Mouse (Mus musculus) left cerebral cortex, adult 9 months (tissue): ENCODE results near the gene Dgki.

Experiments
- DNase-seq, 2 experiments: peaks; one replicate each; pipeline ENCODE4 v3.0.0; 2022; ENCODE audit warnings: low spot score in 2 of 2

The Dgki gene

GRCm38 (mm10) chr6:37026343-37027243 is 273.4 kb downstream of the Dgki start:
- no peak for DNase-seq

- no peak for DNase-seq
Observed at GRCm38 (mm10) chr6:37016046-37016445, 283.9 kb downstream of the Dgki start.

- no peak for DNase-seq
Observed at GRCm38 (mm10) chr6:37011597-37011996, 288.4 kb downstream of the Dgki start.

GRCm38 (mm10) chr6:37007573-37007972 is 292.4 kb downstream of the Dgki start:
- no peak for DNase-seq

GRCm38 (mm10) chr6:37004914-37005313 is 295.1 kb downstream of the Dgki start:
- no peak for DNase-seq

GRCm38 (mm10) chr6:37003235-37003634 is 296.7 kb downstream of the Dgki start:
- no peak for DNase-seq

GRCm38 (mm10) chr6:36998942-36999341 is 301.0 kb downstream of the Dgki start:
- peak in 1 of 2 experiments; percentile 39 for DNase-seq

- no peak for DNase-seq
Observed at GRCm38 (mm10) chr6:36994329-36994728, 305.7 kb downstream of the Dgki start.

- DNase-seq, result no peak
Observed at GRCm38 (mm10) chr6:36990186-36990585, 309.8 kb downstream of the Dgki start.

- peak in 1 of 2 experiments; percentile 22 for DNase-seq
Observed at GRCm38 (mm10) chr6:36988800-36989199, 311.2 kb downstream of the Dgki start.

- peak; percentile 37 to 44 for DNase-seq
Observed at GRCm38 (mm10) chr6:36981646-36982045, 318.3 kb downstream of the Dgki start.

GRCm38 (mm10) chr6:36980475-36980874 is 319.5 kb downstream of the Dgki start:
- no peak for DNase-seq

- DNase-seq, result no peak
Observed at GRCm38 (mm10) chr6:36978176-36978575, 321.8 kb downstream of the Dgki start.

GRCm38 (mm10) chr6:36973096-36973495 is 326.9 kb downstream of the Dgki start:
- DNase-seq, result no peak

GRCm38 (mm10) chr6:36972494-36972893 is 327.5 kb downstream of the Dgki start:
- DNase-seq, result no peak

GRCm38 (mm10) chr6:36969249-36969885 is 330.6 kb downstream of the Dgki start:
- no peak for DNase-seq

GRCm38 (mm10) chr6:36960658-36961057 is 339.3 kb downstream of the Dgki start:
- DNase-seq, result no peak

- DNase-seq, result no peak
Observed at GRCm38 (mm10) chr6:36955293-36955692, 344.7 kb downstream of the Dgki start.

- no peak for DNase-seq
Observed at GRCm38 (mm10) chr6:36950648-36951047, 349.3 kb downstream of the Dgki start.

GRCm38 (mm10) chr6:36947861-36948260 is 352.1 kb downstream of the Dgki start:
- no peak for DNase-seq

GRCm38 (mm10) chr6:36937527-36937926 is 362.5 kb downstream of the Dgki start:
- no peak for DNase-seq

- no peak for DNase-seq
Observed at GRCm38 (mm10) chr6:36936816-36937215, 363.2 kb downstream of the Dgki start.

- no peak for DNase-seq
Observed at GRCm38 (mm10) chr6:36931473-36931872, 368.5 kb downstream of the Dgki start.
